ENCODE assay signal across 8 mouse cellular contexts in the genomic region with DNA sequence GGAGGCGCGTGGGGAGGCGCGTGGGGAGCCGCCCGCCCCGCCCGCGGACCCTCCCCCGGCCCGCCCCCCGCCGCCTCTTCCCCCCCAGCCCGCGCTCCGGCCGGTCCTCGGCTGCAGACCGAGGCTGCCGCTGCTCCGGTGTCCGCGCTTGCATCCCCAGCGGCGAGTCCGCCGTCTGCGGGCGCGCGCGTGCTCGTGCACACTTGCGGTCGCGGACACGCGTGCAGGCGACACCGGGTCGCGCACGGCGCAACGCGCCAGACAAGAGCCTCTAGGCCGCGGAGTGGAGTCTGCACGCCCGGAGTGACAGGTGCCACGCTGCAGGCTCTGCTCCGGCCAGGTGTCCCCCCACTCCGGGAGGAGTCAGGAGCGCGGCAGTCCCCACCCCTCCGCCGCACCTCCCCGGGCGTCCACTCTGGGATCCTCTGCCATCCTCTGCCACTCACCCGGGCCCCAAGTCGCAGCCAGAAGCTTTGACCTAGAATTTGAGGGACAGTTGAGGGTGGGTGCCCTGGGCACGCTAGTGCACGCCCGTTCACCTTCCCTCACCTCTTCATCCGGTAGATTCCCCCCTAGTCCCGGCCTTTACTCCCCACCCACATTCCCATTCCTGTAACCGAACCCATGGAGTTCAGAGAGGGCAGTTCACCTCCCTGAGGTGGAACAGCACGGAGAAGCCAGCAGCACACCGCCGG. TPM values are rescaled to one million over a fixed set of nuclear protein-coding genes. Genes with fewer than 3 reads are reported as not detected.
A peak's percentile ranks its signal among the peaks of the same experiment; 100 is the strongest.
DNase-seq lines count a peak whose midpoint lies in the region; ATAC-seq and TF ChIP-seq lines count a peak whose summit lies in the region.

No protein-coding gene starts in this region.

- peak overlapping the region; percentile 81 for H3K9ac ChIP-seq in forebrain, postnatal 0 days
- H3K9ac ChIP-seq in hindbrain, embryonic 16.5 days (ENCODE audit: low read depth, low read length): peak overlapping the region; percentile 87

- DNase-seq in brain, embryonic 14.5 days (ENCODE audit: low read depth): peak; percentile 76
- peak; percentile 79 for DNase-seq in forebrain, postnatal 0 days
- DNase-seq in limb, embryonic 10.5 days (ENCODE audit: low spot score): peak; percentile 59
- peak; percentile 84 for DNase-seq in testis, postnatal 10 days (ENCODE audit: low spot score)

- no peaks in the 10 kb centered on the region for H3K36me3 ChIP-seq in erythroblast, embryonic 14.5 days (ENCODE audit: control insufficient read depth)
- no peaks in the 10 kb centered on the region for H3K36me3 ChIP-seq in forebrain, postnatal 0 days (ENCODE audit: insufficient read depth)
- no peaks in the 10 kb centered on the region for H3K36me3 ChIP-seq in hindbrain, embryonic 16.5 days (ENCODE audit: control insufficient read depth, insufficient read depth, low read length)
- no peaks in the 10 kb centered on the region for H3K36me3 ChIP-seq in limb, embryonic 10.5 days
- H3K36me3 ChIP-seq in myocyte (ENCODE audit: control insufficient read depth, insufficient read depth): no peaks in the 10 kb centered on the region

- H3K27me3 ChIP-seq in erythroblast, embryonic 14.5 days (ENCODE audit: control insufficient read depth): peaks cover 70% of the 10 kb centered on the region
- no peaks in the 10 kb centered on the region for H3K27me3 ChIP-seq in forebrain, postnatal 0 days (ENCODE audit: insufficient read depth, low read length)
- H3K27me3 ChIP-seq in hindbrain, embryonic 16.5 days (replicated peaks; ENCODE audit: control insufficient read depth, insufficient read depth, low read length): peaks cover 8% of the 10 kb centered on the region; the same call in 1 of the 2 replicates
- peaks cover 84% of the 10 kb centered on the region for H3K27me3 ChIP-seq in limb, embryonic 10.5 days (ENCODE audit: low read depth, poor library complexity, severe bottlenecking)
- H3K27me3 ChIP-seq in myocyte (ENCODE audit: control insufficient read depth, insufficient read depth, insufficient read length): no peaks in the 10 kb centered on the region

- peak; percentile 63 for TF ChIP-seq POLR2A in brain, embryonic 14.5 days (IDR thresholded peaks at IDR 0.05; ENCODE audit: borderline replicate concordance, extremely low read depth, insufficient read depth, insufficient read length, poor library complexity, severe bottlenecking)
- peak; percentile 61 for TF ChIP-seq POLR2A in myocyte (IDR thresholded peaks at IDR 0.05; ENCODE audit: insufficient read length, low read depth)

- H3ac ChIP-seq in myocyte (ENCODE audit: control insufficient read depth, insufficient read length): peak overlapping the region; percentile 51

- peaks cover 29% of the 10 kb centered on the region for H3K79me2 ChIP-seq in myocyte (ENCODE audit: control insufficient read depth, insufficient read depth)

- H3K9me3 ChIP-seq in erythroblast, embryonic 14.5 days (ENCODE audit: control insufficient read depth, low read length): peaks cover 2% of the 10 kb centered on the region; the same call in 1 of the 2 replicates
- H3K9me3 ChIP-seq in forebrain, postnatal 0 days (ENCODE audit: low read length): no peaks in the 10 kb centered on the region
- H3K9me3 ChIP-seq in hindbrain, embryonic 16.5 days (ENCODE audit: control insufficient read depth, low read length): no peaks in the 10 kb centered on the region; the same call in 1 of the 2 replicates
- H3K9me3 ChIP-seq in limb, embryonic 10.5 days (replicated peaks): no peaks in the 10 kb centered on the region

- peak overlapping the region; percentile 94 for H3K27ac ChIP-seq in forebrain, postnatal 0 days (ENCODE audit: low read depth, low read length)
- H3K27ac ChIP-seq in hindbrain, embryonic 16.5 days (ENCODE audit: low read depth, low read length): peak overlapping the region; percentile 96
- H3K27ac ChIP-seq in limb, embryonic 10.5 days: peak overlapping the region; percentile 93

- peaks cover 54% of the 10 kb centered on the region for H3K4me1 ChIP-seq in erythroblast, embryonic 14.5 days (ENCODE audit: control insufficient read depth)
- peaks cover 12% of the 10 kb centered on the region; the same call in 1 of the 2 replicates for H3K4me1 ChIP-seq in forebrain, postnatal 0 days (ENCODE audit: insufficient read depth)
- H3K4me1 ChIP-seq in hindbrain, embryonic 16.5 days (ENCODE audit: control insufficient read depth, insufficient read depth, low read depth, low read length): peaks cover 38% of the 10 kb centered on the region
- H3K4me1 ChIP-seq in limb, embryonic 10.5 days: peaks cover 58% of the 10 kb centered on the region

- ATAC-seq in erythroblast, adult 5-6 weeks (replicated peaks; ENCODE audit: low FRiP score, poor library complexity, severe bottlenecking): no peak
- peak; percentile 13 for ATAC-seq in forebrain, postnatal 0 days
- peak; percentile 5 for ATAC-seq in hindbrain, embryonic 16.5 days

- peak overlapping the region; percentile 80 for H3K4me2 ChIP-seq in forebrain, postnatal 0 days (ENCODE audit: low read depth)
- peak overlapping the region; percentile 88 for H3K4me2 ChIP-seq in hindbrain, embryonic 16.5 days (ENCODE audit: low read length)
- peak overlapping the region; percentile 62 for H3K4me2 ChIP-seq in myocyte (ENCODE audit: low read depth)

- peak overlapping the region; percentile 71 for H3K4me3 ChIP-seq in erythroblast, embryonic 14.5 days (replicated peaks)
- H3K4me3 ChIP-seq in forebrain, postnatal 0 days (ENCODE audit: low read depth, low read length): peak overlapping the region; percentile 81
- peak overlapping the region; percentile 82 for H3K4me3 ChIP-seq in hindbrain, embryonic 16.5 days (ENCODE audit: low read length)
- H3K4me3 ChIP-seq in limb, embryonic 10.5 days: peak overlapping the region; percentile 85
- peak overlapping the region; percentile 28 for H3K4me3 ChIP-seq in myocyte

- WGBS in forebrain, postnatal 0 days: 3% methylated on average over 33 of the region's 70 CpGs
- 2% methylated on average over 43 of the region's 70 CpGs for WGBS in hindbrain, embryonic 16.5 days
- WGBS in limb, embryonic 10.5 days: 3% methylated on average over 64 of the region's 70 CpGs

- TF ChIP-seq CTCF in brain, embryonic 14.5 days (IDR thresholded peaks at IDR 0.05; ENCODE audit: borderline replicate concordance, extremely low read depth, insufficient read depth, insufficient read length): no peak
- no peak for TF ChIP-seq CTCF in forebrain, postnatal 0 days (IDR thresholded peaks at IDR 0.05; ENCODE audit: low read depth)

RNA-seq across cellular contexts. Expression of a gene that starts 24.5 kb away (rescaled TPM):
- 0.55 and 0.94 TPM in 2 replicates for polyA plus RNA-seq in erythroblast, embryonic 14.5 days (2012)
- total RNA-seq in erythroblast, adult 5-6 weeks (2015; ENCODE audit: low replicate concordance): 13.4 and 23.8 TPM in 2 replicates
- total RNA-seq in erythroblast, adult 5-6 weeks (2017; ENCODE audit: low replicate concordance): 0.84 and 8.2 TPM in 2 replicates
- 9.2 and 16.7 TPM in 2 replicates for polyA plus RNA-seq in brain, embryonic 14.5 days (2012; rRNA removed)
- 9.0 and 14.5 TPM in 2 replicates for total RNA-seq in forebrain, postnatal 0 days (2014; rRNA removed)
- polyA plus RNA-seq in forebrain, postnatal 0 days (2015; fragmentation: Nextera tagmentation; extraction: Ambion mirVana): 14.8 and 23.1 TPM in 2 replicates
- polyA plus RNA-seq in hindbrain, embryonic 16.5 days (2015; fragmentation: Nextera tagmentation; extraction: Ambion mirVana): 24.5 and 34.5 TPM in 2 replicates
- 9.3 and 19.8 TPM in 2 replicates for polyA plus RNA-seq in limb, embryonic 10.5 days (2016; fragmentation: Nextera tagmentation; extraction: Ambion mirVana)
- 115 TPM for polyA plus RNA-seq in myocyte (2012; fragmentation: generic; extraction: Trizol)

RNA-seq across cellular contexts. Expression of a gene that starts 38.1 kb away (rescaled TPM):
- polyA plus RNA-seq in erythroblast, embryonic 14.5 days (2012): 0.09 TPM in 1 of 2 replicates, not detected in the other
- 5.4 TPM in 1 of 2 replicates, not detected in the other for total RNA-seq in erythroblast, adult 5-6 weeks (2015; ENCODE audit: low replicate concordance)
- 1.8 and 3.8 TPM in 2 replicates for total RNA-seq in erythroblast, adult 5-6 weeks (2017; ENCODE audit: low replicate concordance)
- 3.0 and 4.2 TPM in 2 replicates for polyA plus RNA-seq in brain, embryonic 14.5 days (2012; rRNA removed)
- total RNA-seq in forebrain, postnatal 0 days (2014; rRNA removed): 0.77 and 1.3 TPM in 2 replicates
- polyA plus RNA-seq in forebrain, postnatal 0 days (2015; fragmentation: Nextera tagmentation; extraction: Ambion mirVana): 1.7 TPM in 2 replicates
- polyA plus RNA-seq in hindbrain, embryonic 16.5 days (2015; fragmentation: Nextera tagmentation; extraction: Ambion mirVana): 1.6 and 2.3 TPM in 2 replicates
- polyA plus RNA-seq in limb, embryonic 10.5 days (2016; fragmentation: Nextera tagmentation; extraction: Ambion mirVana): 1.9 and 2.9 TPM in 2 replicates
- polyA plus RNA-seq in myocyte (2012; fragmentation: generic; extraction: Trizol): 0.30 TPM

RNA-seq across cellular contexts. Expression of a gene that starts 42.2 kb away (rescaled TPM):
- polyA plus RNA-seq in erythroblast, embryonic 14.5 days (2012): 0.26 and 0.80 TPM in 2 replicates
- total RNA-seq in erythroblast, adult 5-6 weeks (2015; ENCODE audit: low replicate concordance): not detected in 2 replicates
- 5.6 TPM in 1 of 2 replicates, not detected in the other for total RNA-seq in erythroblast, adult 5-6 weeks (2017; ENCODE audit: low replicate concordance)
- 8.7 and 9.4 TPM in 2 replicates for polyA plus RNA-seq in brain, embryonic 14.5 days (2012; rRNA removed)
- 5.8 and 16.6 TPM in 2 replicates for total RNA-seq in forebrain, postnatal 0 days (2014; rRNA removed)
- 1.9 and 3.7 TPM in 2 replicates for polyA plus RNA-seq in forebrain, postnatal 0 days (2015; fragmentation: Nextera tagmentation; extraction: Ambion mirVana)
- 1.5 and 2.2 TPM in 2 replicates for polyA plus RNA-seq in hindbrain, embryonic 16.5 days (2015; fragmentation: Nextera tagmentation; extraction: Ambion mirVana)
- polyA plus RNA-seq in limb, embryonic 10.5 days (2016; fragmentation: Nextera tagmentation; extraction: Ambion mirVana): 1.4 and 1.5 TPM in 2 replicates
- 0.73 TPM for polyA plus RNA-seq in myocyte (2012; fragmentation: generic; extraction: Trizol)

RNA-seq across cellular contexts. Expression of a gene that starts 46.7 kb away (rescaled TPM):
- 0.08 and 0.20 TPM in 2 replicates for polyA plus RNA-seq in erythroblast, embryonic 14.5 days (2012)
- total RNA-seq in erythroblast, adult 5-6 weeks (2015; ENCODE audit: low replicate concordance): 2.5 and 3.7 TPM in 2 replicates
- total RNA-seq in erythroblast, adult 5-6 weeks (2017; ENCODE audit: low replicate concordance): 1.3 TPM in 1 of 2 replicates, not detected in the other
- 6.8 and 9.6 TPM in 2 replicates for polyA plus RNA-seq in brain, embryonic 14.5 days (2012; rRNA removed)
- total RNA-seq in forebrain, postnatal 0 days (2014; rRNA removed): 2.5 and 3.3 TPM in 2 replicates
- polyA plus RNA-seq in forebrain, postnatal 0 days (2015; fragmentation: Nextera tagmentation; extraction: Ambion mirVana): 5.0 and 7.3 TPM in 2 replicates
- 7.9 and 9.4 TPM in 2 replicates for polyA plus RNA-seq in hindbrain, embryonic 16.5 days (2015; fragmentation: Nextera tagmentation; extraction: Ambion mirVana)
- polyA plus RNA-seq in limb, embryonic 10.5 days (2016; fragmentation: Nextera tagmentation; extraction: Ambion mirVana): 3.8 and 4.2 TPM in 2 replicates
- polyA plus RNA-seq in myocyte (2012; fragmentation: generic; extraction: Trizol): 1.7 TPM

RNA-seq across cellular contexts. Expression of a gene that starts 46.8 kb away (rescaled TPM):
- 29.2 and 34.1 TPM in 2 replicates for polyA plus RNA-seq in erythroblast, embryonic 14.5 days (2012)
- 10.4 and 11.7 TPM in 2 replicates for total RNA-seq in erythroblast, adult 5-6 weeks (2015; ENCODE audit: low replicate concordance)
- total RNA-seq in erythroblast, adult 5-6 weeks (2017; ENCODE audit: low replicate concordance): 32.5 and 33.7 TPM in 2 replicates
- 64.0 and 67.4 TPM in 2 replicates for polyA plus RNA-seq in brain, embryonic 14.5 days (2012; rRNA removed)
- 126 and 139 TPM in 2 replicates for total RNA-seq in forebrain, postnatal 0 days (2014; rRNA removed)
- 111 and 125 TPM in 2 replicates for polyA plus RNA-seq in forebrain, postnatal 0 days (2015; fragmentation: Nextera tagmentation; extraction: Ambion mirVana)
- polyA plus RNA-seq in hindbrain, embryonic 16.5 days (2015; fragmentation: Nextera tagmentation; extraction: Ambion mirVana): 99.8 and 108 TPM in 2 replicates
- 101 and 115 TPM in 2 replicates for polyA plus RNA-seq in limb, embryonic 10.5 days (2016; fragmentation: Nextera tagmentation; extraction: Ambion mirVana)
- 103 TPM for polyA plus RNA-seq in myocyte (2012; fragmentation: generic; extraction: Trizol)

Comparison
In these comparisons a context has a peak if more than half of its experiments do, and no peak if none do; other contexts are left out.
1. H3K4me3 ChIP-seq: peak in every context shown above with its lines; median percentile 85 in limb, embryonic 10.5 days; 82 in hindbrain, embryonic 16.5 days; 81 in forebrain, postnatal 0 days; 71 in erythroblast, embryonic 14.5 days; 28 in myocyte.